Mouse (Mus musculus) lung, embryonic 14.5 days (tissue): Measurements from ENCODE around the gene Fto. TPM values are rescaled to one million over a fixed set of nuclear protein-coding genes. Genes with fewer than 3 reads are reported as not detected.

Experiments used
- ATAC-seq: fragments of 200-750 bp; cut with Nextera tagmentation; 2 replicates; pipeline ENCODE4 v1.8.0; 2017; ENCODE audit warnings: mild to moderate bottlenecking, moderate TSS enrichment, moderate library complexity; ENCODE audit not compliant: insufficient read depth
- DNase-seq: peaks from one replicate; pipeline ENCODE4 v3.0.0-alpha.2; 2015
- H3K27ac ChIP-seq: fragments of 300-500 bp; sonication (generic); 2 replicates; pipeline ENCODE4 v1.5.1; 2014; ENCODE audit warnings: low read depth, mild to moderate bottlenecking, moderate library complexity
- H3K27me3 ChIP-seq: fragments of 300-500 bp; sonication (generic); 2 replicates; pipeline ENCODE4 v1.6.1; 2014; ENCODE audit warnings: low read length, control low read depth; ENCODE audit not compliant: insufficient read depth
- H3K36me3 ChIP-seq: fragments of 300-500 bp; sonication (generic); 2 replicates; pipeline ENCODE4 v1.6.1; 2014; ENCODE audit warnings: control low read depth; ENCODE audit not compliant: insufficient read depth
- H3K4me1 ChIP-seq: fragments of 300-500 bp; sonication (generic); 2 replicates; pipeline ENCODE4 v1.6.1; 2014; ENCODE audit warnings: antibody characterized with exemption, control low read depth; ENCODE audit not compliant: insufficient read depth
- H3K4me2 ChIP-seq: fragments of 300-500 bp; sonication (generic); 2 replicates; pipeline ENCODE4 v1.6.1; 2014; ENCODE audit warnings: mild to moderate bottlenecking
- H3K4me3 ChIP-seq: fragments of 300-500 bp; sonication (generic); 2 replicates; pipeline ENCODE4 v1.5.1; 2014; ENCODE audit warnings: low read depth, low read length
- H3K9ac ChIP-seq: fragments of 300-500 bp; sonication (generic); 2 replicates; pipeline ENCODE4 v1.6.1; 2014
- H3K9me3 ChIP-seq: fragments of 300-500 bp; sonication (generic); 2 replicates; pipeline ENCODE4 v1.6.1; 2016; ENCODE audit warnings: low read depth, low read length, control low read depth
- CTCF ChIP-seq: IDR thresholded peaks from 2 replicates; pipeline ENCODE4 v1.5.1; 2016; ENCODE audit warnings: antibody characterized with exemption, low read depth
- WGBS: fragments of 180-500 bp; shearing (Covaris S2); extraction: QIAGEN DNeasy Blood & Tissue Kit; methylation state at CpG from one replicate; pipeline ENCODE4 v1.1.7; 2014; 5-methylcytosine and 5-hydroxymethylcytosine counted together
- polyA plus RNA-seq: library from polyadenylated mRNA; unstranded; fragments of >200 nt; fragmentation: Nextera tagmentation; extraction: Ambion mirVana; gene quantifications from 2 replicates; pipeline ENCODE4 v1.2.1, GENCODE M21; 2014

The Fto gene
- polyA plus RNA-seq, 1 experiment from 2014 or later: 104 TPM

GRCm38 (mm10) chr8:91532671-91533436, 219.5 kb downstream of the Fto start:
- 61% methylated on average over 18 of the region's 18 CpGs for WGBS
- H3K9ac ChIP-seq: no peak overlapping the region

DNA sequence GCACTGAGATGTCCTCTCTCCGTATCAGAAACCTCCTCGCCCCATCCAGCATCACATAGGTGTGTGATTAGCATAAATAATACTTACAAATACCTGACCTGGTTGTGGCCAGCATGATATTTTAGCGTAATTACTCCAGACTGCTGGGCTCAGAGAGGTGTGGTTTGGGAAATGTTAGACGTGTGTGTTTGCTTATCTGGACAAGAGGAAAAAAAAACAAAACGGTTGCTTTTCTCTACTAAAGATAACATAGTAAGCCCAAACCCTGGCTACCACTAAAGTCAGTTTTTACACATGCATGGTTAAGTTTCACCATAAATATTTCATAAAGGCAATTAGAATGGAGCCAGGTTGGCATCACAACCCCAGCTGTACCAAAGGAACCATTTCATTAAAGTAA, 221.4 kb downstream of the Fto start:
- ATAC-seq (no peak), DNase-seq (no peak)
- no peaks in the 10 kb centered on the region for H3K27me3 ChIP-seq
- H3K4me1 ChIP-seq: peaks cover 11% of the 10 kb centered on the region; the same call in 1 of the 2 replicates
- 60% methylated on average over 5 of the region's 5 CpGs for WGBS
- H3K27ac ChIP-seq: no peak overlapping the region
- no peaks in the 10 kb centered on the region for H3K9me3 ChIP-seq
- H3K4me3 ChIP-seq: no peak overlapping the region
- TF ChIP-seq CTCF: no peak
- H3K36me3 ChIP-seq: no peaks in the 10 kb centered on the region
- H3K4me2 ChIP-seq: no peak overlapping the region
- H3K9ac ChIP-seq: no peak overlapping the region

More at GRCm38 (mm10) chr8:91532671-91533436, 219.5 kb downstream of the Fto start:
- Histone ChIP-seq H3K27me3 (no peaks in the 10 kb centered on the region), H3K27ac (no peak overlapping the region), H3K4me1 (peaks cover 16% of the 10 kb centered on the region; the same call in 1 of the 2 replicates), H3K9me3 (no peaks in the 10 kb centered on the region), H3K4me2 (no peak overlapping the region), H3K4me3 (no peak overlapping the region), H3K36me3 (no peaks in the 10 kb centered on the region)
- DNase-seq (no peak), ATAC-seq (0 out of 2 replicates have a peak, but pooled peaks have one; percentile 50)
- TF ChIP-seq CTCF: no peak

- Histone ChIP-seq H3K9me3 (no peaks in the 10 kb centered on the region), H3K36me3 (no peaks in the 10 kb centered on the region), H3K27me3 (no peaks in the 10 kb centered on the region), H3K27ac (0 out of 2 replicates have a peak overlapping the region, but pooled peaks have one; percentile 7), H3K4me1 (peaks cover 7% of the 10 kb centered on the region; the same call in 1 of the 2 replicates), H3K4me3 (no peak overlapping the region), H3K4me2 (no peak overlapping the region), H3K9ac (no peak overlapping the region)
- DNase-seq (no peak), ATAC-seq (no peak)
- WGBS: 76% methylated on average over 9 of the region's 9 CpGs
- no peak for TF ChIP-seq CTCF
These were observed 224.8 kb downstream of the Fto start for GRCm38 (mm10) chr8:91538109-91538508.

- no peak for TF ChIP-seq CTCF
- DNase-seq (no peak), ATAC-seq (no peak)
- WGBS: 68% methylated on average over 5 of the region's 5 CpGs
- Histone ChIP-seq H3K36me3 (no peaks in the 10 kb centered on the region), H3K27ac (0 out of 2 replicates have a peak overlapping the region, but pooled peaks have one; percentile 7), H3K9ac (no peak overlapping the region), H3K4me2 (no peak overlapping the region), H3K4me1 (0 out of 2 replicates have a peak, but pooled peaks cover 3% of the 10 kb centered on the region), H3K9me3 (no peaks in the 10 kb centered on the region), H3K27me3 (no peaks in the 10 kb centered on the region), H3K4me3 (no peak overlapping the region)
These were observed 225.6 kb downstream of the Fto start for GRCm38 (mm10) chr8:91538892-91539291.

DNA sequence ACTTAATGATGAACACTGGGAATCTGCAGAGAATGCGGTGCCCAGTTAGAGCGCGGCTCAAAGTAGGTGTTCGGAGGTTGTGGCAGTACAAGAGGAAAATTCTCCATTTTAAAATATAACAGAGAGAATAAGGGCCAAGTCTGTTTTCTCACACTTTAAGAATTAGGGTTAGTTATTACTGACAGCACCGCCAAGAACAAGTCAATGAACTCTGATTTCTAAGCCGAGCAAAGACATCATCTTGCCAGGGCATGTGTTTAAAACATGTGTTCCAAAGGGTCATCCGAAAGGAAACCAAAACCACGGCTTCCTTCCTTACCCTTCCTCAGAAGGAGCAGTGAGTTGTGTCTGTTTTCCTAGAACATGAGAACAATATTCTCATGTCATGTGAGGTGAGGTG, 226.3 kb downstream of the Fto start:
- H3K4me3 ChIP-seq: no peak overlapping the region
- H3K4me1 ChIP-seq: 0 out of 2 replicates have a peak, but pooled peaks cover 3% of the 10 kb centered on the region
- H3K27ac ChIP-seq: no peak overlapping the region
- WGBS: 88% methylated on average over 8 of the region's 8 CpGs
- no peak for TF ChIP-seq CTCF
- no peaks in the 10 kb centered on the region for H3K27me3 ChIP-seq
- DNase-seq (no peak), ATAC-seq (no peak)
- no peak overlapping the region for H3K9ac ChIP-seq
- no peaks in the 10 kb centered on the region for H3K36me3 ChIP-seq
- H3K4me2 ChIP-seq: no peak overlapping the region
- no peaks in the 10 kb centered on the region for H3K9me3 ChIP-seq

DNA sequence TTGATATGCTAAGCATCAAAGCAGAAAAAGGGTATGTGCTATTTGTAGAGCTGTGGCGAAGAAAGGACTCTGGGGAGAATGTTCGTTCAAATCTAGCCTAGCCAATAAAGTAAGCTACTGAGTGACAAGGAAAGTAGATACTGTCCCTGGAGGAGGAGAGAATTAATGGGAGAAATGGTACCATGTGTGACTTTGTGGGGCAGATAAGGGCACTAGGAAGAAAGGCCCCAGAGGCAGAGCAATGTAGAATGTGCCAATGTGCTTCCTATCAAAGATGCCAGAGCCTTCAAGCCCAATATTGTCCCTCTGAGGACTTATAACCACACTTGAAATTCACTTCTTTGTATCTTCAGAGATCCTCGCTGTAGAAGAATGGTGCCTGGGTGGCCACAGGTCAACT, 227.9 kb downstream of the Fto start:
- no peak for DNase-seq

DNA sequence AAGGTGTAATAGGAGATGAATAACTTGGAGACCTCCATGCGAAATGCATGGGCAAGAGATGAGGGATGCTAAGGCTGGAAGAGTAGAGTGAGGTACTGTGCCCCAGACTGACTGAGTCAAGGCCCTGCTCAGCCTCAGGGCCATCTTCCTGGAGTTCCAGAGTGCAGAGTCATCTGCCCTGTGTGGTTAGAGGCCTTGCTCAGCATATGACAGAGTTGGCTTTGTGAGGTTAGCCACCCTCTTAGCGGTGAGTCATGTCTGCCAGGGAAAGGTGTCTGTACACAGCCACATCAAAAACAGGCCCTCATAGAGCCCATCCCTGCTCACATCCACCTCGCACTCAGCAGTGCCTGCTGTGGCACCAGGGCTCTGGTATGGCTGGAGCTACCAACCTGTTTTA, 232.2 kb downstream of the Fto start:
- TF ChIP-seq CTCF: no peak
- no peak for ATAC-seq

More for the DNA sequence above, 227.9 kb downstream of the Fto start:
- Histone ChIP-seq H3K4me2 (no peak overlapping the region), H3K27me3 (no peaks in the 10 kb centered on the region), H3K27ac (no peak overlapping the region), H3K9ac (no peak overlapping the region), H3K9me3 (no peaks in the 10 kb centered on the region), H3K4me3 (no peak overlapping the region), H3K36me3 (no peaks in the 10 kb centered on the region), H3K4me1 (0 out of 2 replicates have a peak, but pooled peaks cover 3% of the 10 kb centered on the region)
- WGBS: 77% methylated on average over 3 of the region's 3 CpGs
- no peak for ATAC-seq
- TF ChIP-seq CTCF: no peak

More for the DNA sequence above, 232.2 kb downstream of the Fto start:
- Histone ChIP-seq H3K4me1 (no peaks in the 10 kb centered on the region), H3K36me3 (no peaks in the 10 kb centered on the region), H3K27ac (no peak overlapping the region), H3K4me3 (no peak overlapping the region), H3K9ac (no peak overlapping the region), H3K4me2 (no peak overlapping the region), H3K27me3 (no peaks in the 10 kb centered on the region), H3K9me3 (no peaks in the 10 kb centered on the region)
- DNase-seq: no peak
- WGBS: 77% methylated on average over 3 of the region's 3 CpGs
